Mouse (Mus musculus) limb, embryonic 11.5 days (tissue): ENCODE data around the gene Cxcr5. TPM values are rescaled to one million over a fixed set of nuclear protein-coding genes. Genes with fewer than 3 reads are reported as not detected.

Experiments
- ATAC-seq: fragments of 200-750 bp; cut with Nextera tagmentation; 2 replicates; pipeline ENCODE4 v1.8.0; 2017; ENCODE audit warnings: low read depth; ENCODE audit not compliant: insufficient number of reproducible peaks, low FRiP score, low TSS enrichment
- DNase-seq: peaks from one replicate; pipeline ENCODE4 v3.0.0-alpha.2; 2015; ENCODE audit warnings: low spot score
- H3K27ac ChIP-seq: fragments of 300-500 bp; sonication (generic); replicated peaks from 2 replicates; pipeline ENCODE4 v1.5.1; 2014; ENCODE audit warnings: low read depth, mild to moderate bottlenecking, low read length
- H3K27me3 ChIP-seq: fragments of 300-500 bp; sonication (generic); 2 replicates; pipeline ENCODE4 v1.6.1; 2014; ENCODE audit warnings: mild to moderate bottlenecking, low read length, mixed read lengths; ENCODE audit not compliant: control insufficient read depth, insufficient read depth
- H3K36me3 ChIP-seq: fragments of 300-500 bp; sonication (generic); 2 replicates; pipeline ENCODE4 v1.6.1; 2014; ENCODE audit warnings: mild to moderate bottlenecking, low read length, moderate library complexity, mixed read lengths; ENCODE audit not compliant: control insufficient read depth, insufficient read depth
- H3K4me1 ChIP-seq: fragments of 300-500 bp; sonication (generic); 2 replicates; pipeline ENCODE4 v1.6.1; 2014; ENCODE audit warnings: low read length, mixed read lengths; ENCODE audit not compliant: control insufficient read depth, insufficient read depth
- H3K4me2 ChIP-seq: fragments of 300-500 bp; sonication (generic); 2 replicates; pipeline ENCODE4 v1.6.1; 2014; ENCODE audit warnings: low read depth, mild to moderate bottlenecking, moderate library complexity; ENCODE audit not compliant: severe bottlenecking
- H3K4me3 ChIP-seq: fragments of 300-500 bp; sonication (generic); 2 replicates; pipeline ENCODE4 v1.5.1; 2014; ENCODE audit warnings: low read depth, low read length
- H3K9ac ChIP-seq: fragments of 300-500 bp; sonication (generic); 2 replicates; pipeline ENCODE4 v1.6.1; 2014; ENCODE audit warnings: mild to moderate bottlenecking, low read length
- H3K9me3 ChIP-seq: fragments of 300-500 bp; sonication (generic); 2 replicates; pipeline ENCODE4 v1.6.1; 2016; ENCODE audit warnings: low read length; ENCODE audit not compliant: control insufficient read depth
- WGBS: fragments of 180-500 bp; shearing (Covaris S2); extraction: QIAGEN DNeasy Blood & Tissue Kit; methylation state at CpG from one replicate; pipeline ENCODE4 v1.1.7; 2014; 5-methylcytosine and 5-hydroxymethylcytosine counted together
- polyA plus RNA-seq: library from polyadenylated mRNA; unstranded; fragments of >200 nt; fragmentation: Nextera tagmentation; extraction: Ambion mirVana; gene quantifications from 2 replicates; pipeline ENCODE4 v1.2.1, GENCODE M21; 2014

Cxcr5 gene
- polyA plus RNA-seq, 1 experiment from 2014 or later, result 0.05 TPM

- WGBS, result 88% methylated on average over 10 of the region's 10 CpGs
- H3K36me3 ChIP-seq, result no peaks in the 10 kb centered on the region
- no peaks in the 10 kb centered on the region for H3K27me3 ChIP-seq
- H3K9ac ChIP-seq, result no peak overlapping the region
- DNase-seq (no peak), ATAC-seq (no peak)
- no peak overlapping the region for H3K4me2 ChIP-seq
- H3K9me3 ChIP-seq, result no peaks in the 10 kb centered on the region
- no peak overlapping the region for H3K27ac ChIP-seq
- H3K4me1 ChIP-seq, result peaks cover 75% of the 10 kb centered on the region
- H3K4me3 ChIP-seq, result no peak overlapping the region
Measured at GRCm38 (mm10) chr9:44495810-44496344, 65.8 kb downstream of the Cxcr5 start.

GRCm38 (mm10) chr9:44494863-44495809 is 66.5 kb downstream of the Cxcr5 start:
- H3K4me1 ChIP-seq, result peaks cover 75% of the 10 kb centered on the region
- ATAC-seq (no peak), DNase-seq (no peak)

GRCm38 (mm10) chr9:44494261-44494862 is 67.3 kb downstream of the Cxcr5 start:
- 29% methylated on average over 11 of the region's 11 CpGs for WGBS
- no peak overlapping the region for H3K4me3 ChIP-seq
- no peak overlapping the region; the same call in 1 of the 2 replicates for H3K9ac ChIP-seq
- ATAC-seq, result no peak
- H3K36me3 ChIP-seq, result no peaks in the 10 kb centered on the region
- H3K9me3 ChIP-seq, result no peaks in the 10 kb centered on the region
- H3K4me1 ChIP-seq, result peaks cover 75% of the 10 kb centered on the region
- no peak for DNase-seq
- no peaks in the 10 kb centered on the region for H3K27me3 ChIP-seq
- peak overlapping the region; percentile 34; the same call in 1 of the 2 replicates for H3K4me2 ChIP-seq
- H3K27ac ChIP-seq, result peak overlapping the region; percentile 83

More at GRCm38 (mm10) chr9:44494863-44495809, 66.5 kb downstream of the Cxcr5 start:
- Histone ChIP-seq H3K9ac (no peak overlapping the region), H3K27ac (peak overlapping the region; percentile 83), H3K9me3 (no peaks in the 10 kb centered on the region), H3K27me3 (no peaks in the 10 kb centered on the region), H3K4me3 (no peak overlapping the region), H3K36me3 (no peaks in the 10 kb centered on the region), H3K4me2 (peak overlapping the region; percentile 34; the same call in 1 of the 2 replicates)
- WGBS, result 28% methylated on average over 9 of the region's 9 CpGs

- Histone ChIP-seq H3K9ac (no peak overlapping the region; the same call in 1 of the 2 replicates), H3K4me1 (peaks cover 80% of the 10 kb centered on the region), H3K4me2 (no peak overlapping the region), H3K4me3 (no peak overlapping the region), H3K36me3 (no peaks in the 10 kb centered on the region), H3K27ac (no peak overlapping the region), H3K9me3 (no peaks in the 10 kb centered on the region), H3K27me3 (no peaks in the 10 kb centered on the region)
- no peak for ATAC-seq
- no peak for DNase-seq
- 69% methylated on average over 17 of the region's 17 CpGs for WGBS
Measured at GRCm38 (mm10) chr9:44492631-44493461, 68.8 kb downstream of the Cxcr5 start.

GRCm38 (mm10) chr9:44491351-44491750 is 70.3 kb downstream of the Cxcr5 start:
- H3K4me1 ChIP-seq, result peaks cover 83% of the 10 kb centered on the region
- ATAC-seq (no peak), DNase-seq (no peak)
- H3K4me2 ChIP-seq, result no peak overlapping the region
- 59% methylated on average over 10 of the region's 10 CpGs for WGBS
- no peaks in the 10 kb centered on the region for H3K9me3 ChIP-seq
- no peak overlapping the region for H3K4me3 ChIP-seq
- H3K27ac ChIP-seq, result no peak overlapping the region
- H3K27me3 ChIP-seq, result no peaks in the 10 kb centered on the region
- H3K36me3 ChIP-seq, result no peaks in the 10 kb centered on the region
- H3K9ac ChIP-seq, result no peak overlapping the region

GRCm38 (mm10) chr9:44490086-44490967 is 71.3 kb downstream of the Cxcr5 start:
- Histone ChIP-seq H3K36me3 (no peaks in the 10 kb centered on the region), H3K4me2 (peak overlapping the region; percentile 81; the same call in 1 of the 2 replicates), H3K9ac (no peak overlapping the region), H3K27me3 (no peaks in the 10 kb centered on the region), H3K27ac (peak overlapping the region; percentile 74), H3K4me3 (peak overlapping the region; percentile 14; the same call in 1 of the 2 replicates), H3K9me3 (no peaks in the 10 kb centered on the region), H3K4me1 (peaks cover 90% of the 10 kb centered on the region)
- WGBS, result 12% methylated on average over 17 of the region's 17 CpGs
- no peak for DNase-seq
- ATAC-seq, result 0 out of 2 replicates have a peak, but pooled peaks have one; percentile 15

- DNase-seq (no peak), ATAC-seq (no peak)
- Histone ChIP-seq H3K36me3 (no peaks in the 10 kb centered on the region), H3K27ac (peak overlapping the region; percentile 74), H3K4me2 (peak overlapping the region; percentile 81), H3K9me3 (no peaks in the 10 kb centered on the region), H3K9ac (peak overlapping the region; percentile 45), H3K27me3 (no peaks in the 10 kb centered on the region), H3K4me3 (peak overlapping the region; percentile 14; the same call in 1 of the 2 replicates), H3K4me1 (peaks cover 90% of the 10 kb centered on the region)
- 5% methylated on average over 16 of the region's 17 CpGs for WGBS
Measured at GRCm38 (mm10) chr9:44489651-44490085, 72.0 kb downstream of the Cxcr5 start.
